Mouse (Mus musculus) liver, embryonic 14.5 days (tissue): Measurements from ENCODE around the gene Ripor3.

Experiments
- CTCF ChIP-seq: IDR thresholded peaks from 2 replicates; pipeline ENCODE4 v1.5.1; 2016; ENCODE audit warnings: antibody characterized with exemption, low read depth, control low read depth
- EP300 ChIP-seq: IDR thresholded peaks from 2 replicates; pipeline ENCODE4 v1.6.1; 2016; ENCODE audit warnings: antibody characterized with exemption, low read depth

GRCm38 (mm10) chr2:168049002-168049635, 38.7 kb upstream of the Ripor3 start:
- TF ChIP-seq CTCF (no peak), EP300 (no peak)
